Mouse (Mus musculus) kidney, postnatal 10 days (tissue): ENCODE measurements at regions not wholly inside any gene's neighbourhood (a gene's known extent, or its start where the extent isn't known, plus 50 kb on each side); places are given as distances from the start of the nearest gene placed in this dataset.

ENCODE experiments used
- DNase-seq: peaks from one replicate; pipeline ENCODE4 v3.0.0; 2021; ENCODE audit warnings: mixed read lengths

DNA sequence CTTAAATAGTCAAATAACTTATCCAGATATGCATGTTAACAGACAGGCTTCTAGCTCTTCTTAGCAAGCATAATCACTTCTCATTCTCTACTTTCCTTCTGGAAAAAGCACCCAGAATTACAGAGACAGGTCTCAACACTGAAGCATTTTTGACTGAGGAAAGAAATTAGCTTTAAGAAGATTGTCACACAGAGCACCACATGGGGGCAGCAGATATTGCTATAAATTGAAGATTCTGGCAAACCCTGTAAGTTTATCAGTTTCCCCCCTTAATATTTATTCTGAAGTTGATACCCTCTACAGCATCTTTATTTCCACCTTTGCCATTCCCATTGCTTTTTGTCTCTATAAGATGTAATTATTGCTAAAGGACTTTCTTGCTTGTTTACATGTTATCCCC lies 83.4 kb upstream of the Lrrc4c start:
- peak; percentile 12 for DNase-seq

DNA sequence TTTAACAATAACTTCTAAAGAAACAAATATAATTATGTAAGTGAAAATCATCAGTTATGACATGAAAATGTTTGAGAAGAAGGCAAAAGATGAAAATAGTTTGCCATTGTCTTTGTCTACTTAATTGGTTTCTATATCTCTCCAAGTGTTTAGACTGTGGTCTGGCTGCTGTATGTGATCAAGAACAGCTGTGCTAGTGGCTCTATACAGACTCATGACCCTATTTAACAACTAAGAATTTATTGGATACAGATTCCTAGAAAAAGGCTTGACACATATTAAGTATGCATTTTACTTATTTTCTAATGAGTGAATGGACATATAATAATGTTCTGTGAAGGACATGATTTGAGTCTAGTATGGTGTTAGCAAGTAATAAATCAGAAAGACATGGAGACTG lies 78.7 kb upstream of the Lrrc4c start:
- DNase-seq: no peak

DNA sequence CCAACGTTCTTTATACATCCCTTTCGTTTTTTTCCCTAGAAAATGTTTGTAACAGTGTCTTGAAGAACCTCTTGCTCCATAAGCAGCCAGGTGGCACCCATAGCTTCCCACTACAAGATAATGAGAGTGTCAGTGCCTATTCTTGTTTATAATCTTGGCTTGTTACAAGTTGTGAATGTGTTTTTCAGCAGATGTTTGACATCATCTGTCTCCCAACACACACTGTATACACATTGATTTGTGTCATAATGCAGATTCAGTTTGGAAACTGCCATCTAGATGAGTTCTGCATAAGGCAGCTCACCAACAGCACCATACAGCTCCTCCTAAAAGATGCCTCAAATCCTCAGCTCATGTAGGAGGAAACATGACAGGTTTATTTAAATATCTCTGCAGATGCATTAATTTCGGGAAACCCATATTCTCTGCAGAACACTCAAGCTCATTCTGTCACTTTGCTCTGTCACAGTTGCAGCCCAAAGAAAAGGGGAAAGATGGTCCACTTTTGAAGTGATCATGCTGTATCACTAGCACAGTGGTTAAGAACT lies 77.4 kb upstream of the Lrrc4c start:
- DNase-seq: no peak

DNA sequence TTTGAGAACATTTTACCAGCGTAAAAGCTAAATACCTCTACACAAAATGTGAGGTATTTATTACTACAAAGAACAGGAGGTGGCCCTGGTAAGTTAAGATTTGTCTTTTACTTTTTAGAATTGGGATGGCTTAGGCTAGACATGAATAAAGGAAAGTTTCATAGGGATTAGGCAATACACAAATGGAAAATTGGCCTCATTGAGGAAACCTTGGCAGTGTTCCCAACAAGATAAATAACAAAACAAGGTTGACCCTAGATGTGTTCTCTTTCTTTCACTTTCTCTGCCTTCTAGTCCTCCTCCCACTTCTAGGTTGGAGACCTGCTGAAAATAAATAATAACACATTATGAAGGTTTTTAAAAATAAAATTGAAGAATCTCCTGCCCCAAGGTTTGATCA lies 64.3 kb upstream of the Lrrc4c start:
- DNase-seq: no peak

DNA sequence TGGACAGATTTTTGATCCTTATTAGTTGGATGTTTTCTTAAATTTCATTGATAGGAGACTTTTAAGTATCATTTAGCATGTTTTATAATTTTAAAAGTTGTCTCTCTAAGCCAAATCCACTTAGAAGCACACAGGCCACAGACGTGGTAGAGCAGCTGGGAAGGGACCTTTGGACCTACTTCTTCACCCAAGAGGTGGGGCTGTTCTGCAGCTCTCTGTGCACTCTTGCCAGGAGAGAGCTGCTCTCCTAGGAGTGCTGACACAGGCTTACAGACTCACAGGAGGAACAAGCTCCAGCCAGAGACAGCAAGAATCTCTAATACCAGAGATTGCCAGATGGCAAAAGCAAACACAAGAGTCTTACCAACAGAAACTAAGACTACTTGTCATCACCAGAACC lies 61.5 kb upstream of the Lrrc4c start:
- DNase-seq: peak; percentile 7
